ENCODE assay signal across 8 mouse cellular contexts in the genomic region with DNA sequence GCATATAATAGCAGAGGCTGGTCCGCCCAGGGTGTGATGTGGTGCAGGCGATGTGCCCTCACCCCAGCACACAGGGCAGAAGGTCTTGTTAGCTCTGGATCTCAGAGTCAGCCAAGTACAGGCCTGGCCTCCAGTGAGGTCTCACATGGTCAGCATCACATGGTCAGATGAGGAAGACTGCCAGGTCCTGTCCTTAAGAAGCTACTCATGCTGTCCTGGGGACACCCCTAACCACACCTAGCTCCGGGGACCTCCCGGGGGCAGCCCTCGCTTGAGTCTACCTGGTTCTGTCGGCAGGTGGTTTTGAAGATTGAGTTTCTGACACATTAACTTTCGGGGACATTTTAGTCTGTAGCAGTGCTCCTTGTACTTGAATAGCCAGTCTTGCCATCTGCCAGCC. TPM values are rescaled to one million over a fixed set of nuclear protein-coding genes. Genes with fewer than 3 reads are reported as not detected.
A peak's percentile ranks its signal among the peaks of the same experiment; 100 is the strongest.
DNase-seq lines count a peak whose midpoint lies in the region; ATAC-seq and TF ChIP-seq lines count a peak whose summit lies in the region.

No protein-coding gene starts in this region.

- peak overlapping the region; percentile 44 for H3K27ac ChIP-seq in forebrain, embryonic 13.5 days
- no peak overlapping the region for H3K27ac ChIP-seq in forebrain, postnatal 0 days (ENCODE audit: low read depth, low read length)
- H3K27ac ChIP-seq in liver, embryonic 11.5 days (ENCODE audit: low read depth, low read length), result no peak overlapping the region

- 87% methylated on average over 7 of the region's 7 CpGs for WGBS in forebrain, embryonic 13.5 days
- WGBS in forebrain, postnatal 0 days, result 84% methylated on average over 7 of the region's 7 CpGs
- WGBS in liver, embryonic 11.5 days, result 86% methylated on average over 7 of the region's 7 CpGs

- TF ChIP-seq CTCF in forebrain, postnatal 0 days (IDR thresholded peaks at IDR 0.05; ENCODE audit: low read depth), result no peak

- H3K9ac ChIP-seq in forebrain, embryonic 13.5 days, result no peak overlapping the region
- no peak overlapping the region for H3K9ac ChIP-seq in forebrain, postnatal 0 days
- no peak overlapping the region for H3K9ac ChIP-seq in liver, embryonic 11.5 days (ENCODE audit: low read depth, low read length)

- no peak for DNase-seq in forebrain, postnatal 0 days
- peak; percentile 31 for DNase-seq in MN1 (ENCODE audit: low spot score)
- peak; percentile 62 to 63 for DNase-seq in heart, adult 18-20 months
- peak; percentile 58 for DNase-seq in kidney, postnatal 10 days
- DNase-seq in frontal cortex, adult 2 months (ENCODE audit: extremely low spot score in 1 of 2, low spot score in 1 of 2), result no peak
- no peak for DNase-seq in liver, embryonic 11.5 days (ENCODE audit: low spot score)
- DNase-seq in urinary bladder, postnatal 4 days (ENCODE audit: low spot score in 2 of 2), result no peak

- ATAC-seq in forebrain, embryonic 13.5 days, result no peak
- ATAC-seq in forebrain, postnatal 0 days, result no peak
- no peak for ATAC-seq in liver, embryonic 11.5 days (replicated peaks; ENCODE audit: low FRiP score)

- H3K9me3 ChIP-seq in forebrain, embryonic 13.5 days (replicated peaks), result no peaks in the 10 kb centered on the region
- H3K9me3 ChIP-seq in forebrain, postnatal 0 days (ENCODE audit: low read length), result no peaks in the 10 kb centered on the region
- no peaks in the 10 kb centered on the region for H3K9me3 ChIP-seq in liver, embryonic 11.5 days (ENCODE audit: control insufficient read depth, low read length)

- H3K4me2 ChIP-seq in forebrain, embryonic 13.5 days, result no peak overlapping the region
- no peak overlapping the region for H3K4me2 ChIP-seq in forebrain, postnatal 0 days (ENCODE audit: low read depth)
- H3K4me2 ChIP-seq in liver, embryonic 11.5 days, result no peak overlapping the region

- no peaks in the 10 kb centered on the region for H3K27me3 ChIP-seq in forebrain, embryonic 13.5 days
- H3K27me3 ChIP-seq in forebrain, postnatal 0 days (ENCODE audit: insufficient read depth, low read length), result no peaks in the 10 kb centered on the region
- no peaks in the 10 kb centered on the region for H3K27me3 ChIP-seq in liver, embryonic 11.5 days (replicated peaks; ENCODE audit: control insufficient read depth, insufficient read depth, low read length)

- peaks cover 41% of the 10 kb centered on the region for H3K4me1 ChIP-seq in forebrain, embryonic 13.5 days
- peaks cover 12% of the 10 kb centered on the region; the same call in 1 of the 2 replicates for H3K4me1 ChIP-seq in forebrain, postnatal 0 days (ENCODE audit: insufficient read depth)
- peaks cover 3% of the 10 kb centered on the region for H3K4me1 ChIP-seq in liver, embryonic 11.5 days (replicated peaks; ENCODE audit: control insufficient read depth, insufficient read depth, low read length)

- H3K4me3 ChIP-seq in forebrain, embryonic 13.5 days, result no peak overlapping the region
- no peak overlapping the region for H3K4me3 ChIP-seq in forebrain, postnatal 0 days (ENCODE audit: low read depth, low read length)
- no peak overlapping the region for H3K4me3 ChIP-seq in liver, embryonic 11.5 days (ENCODE audit: low read depth, low read length)

- H3K36me3 ChIP-seq in forebrain, embryonic 13.5 days (ENCODE audit: poor library complexity, severe bottlenecking), result peaks cover 10% of the 10 kb centered on the region; the same call in 1 of the 2 replicates
- peaks cover 6% of the 10 kb centered on the region; the same call in 1 of the 2 replicates for H3K36me3 ChIP-seq in forebrain, postnatal 0 days (ENCODE audit: insufficient read depth)
- no peaks in the 10 kb centered on the region for H3K36me3 ChIP-seq in liver, embryonic 11.5 days (ENCODE audit: control insufficient read depth, insufficient read depth, low read length)

RNA-seq across cellular contexts. Expression of a gene that starts 45.8 kb away (rescaled TPM):
- 14.2 and 15.0 TPM in 2 replicates for polyA plus RNA-seq in forebrain, embryonic 13.5 days (2015; fragmentation: Nextera tagmentation; extraction: Ambion mirVana)
- total RNA-seq in forebrain, postnatal 0 days (2014; rRNA removed), result 42.3 and 52.0 TPM in 2 replicates
- 31.1 and 36.6 TPM in 2 replicates for polyA plus RNA-seq in forebrain, postnatal 0 days (2015; fragmentation: Nextera tagmentation; extraction: Ambion mirVana)
- 10 to 100 TPM in 1 of 2 experiments, 1 to 10 TPM in 1; 6.5 to 10.7 TPM for total RNA-seq in heart, adult 18-20 months (2021)
- polyA plus RNA-seq in frontal cortex, adult 2 months (2012; rRNA removed), result 229 and 240 TPM in 2 replicates
- polyA plus RNA-seq in liver, embryonic 11.5 days (2014; fragmentation: Nextera tagmentation; extraction: Ambion mirVana), result 9.7 and 10.2 TPM in 2 replicates

RNA-seq across cellular contexts. Expression of a gene that starts 58.6 kb away (rescaled TPM):
- 6.8 and 8.4 TPM in 2 replicates for polyA plus RNA-seq in forebrain, embryonic 13.5 days (2015; fragmentation: Nextera tagmentation; extraction: Ambion mirVana)
- total RNA-seq in forebrain, postnatal 0 days (2014; rRNA removed), result 104 and 110 TPM in 2 replicates
- 27.3 and 31.7 TPM in 2 replicates for polyA plus RNA-seq in forebrain, postnatal 0 days (2015; fragmentation: Nextera tagmentation; extraction: Ambion mirVana)
- 1 to 10 TPM; 3.8 to 4.3 TPM for total RNA-seq in heart, adult 18-20 months (2021)
- 182 and 188 TPM in 2 replicates for polyA plus RNA-seq in frontal cortex, adult 2 months (2012; rRNA removed)
- polyA plus RNA-seq in liver, embryonic 11.5 days (2014; fragmentation: Nextera tagmentation; extraction: Ambion mirVana), result 0.74 and 0.86 TPM in 2 replicates

Comparison
In these comparisons a context has a peak if more than half of its experiments do, and no peak if none do; other contexts are left out.
1. DNase-seq: peak in MN1 (single experiment), heart, adult 18-20 months (2 of 2) and kidney, postnatal 10 days (single experiment); none in forebrain, postnatal 0 days (single experiment), frontal cortex, adult 2 months (0 of 2), liver, embryonic 11.5 days (single experiment) and urinary bladder, postnatal 4 days (0 of 2).